Mouse (Mus musculus): ENCODE data around the gene Gm6657. TPM values are rescaled to one million over a fixed set of nuclear protein-coding genes. Genes with fewer than 3 reads are reported as not detected.

Gm6657 gene
- not detected for polyA plus RNA-seq (2014; fragmentation: Illumina TruSeq; extraction: RNeasy Lipid Tissue Mini Kit (QIAGEN cat#74804))

GRCm38 (mm10) chr12:78193942-78194341 lies at the start of gene Gm6657:
Gene Gm6657 (plus strand): TSS chr12:78194242.

GRCm38 (mm10) chr12:78225707-78226518 lies 31.9 kb downstream of the Gm6657 start, which contains the start of gene Gphn:
Gene Gphn (plus strand): TSS chr12:78226379.

Other genes with a start within 250 kb of the Gm6657 start
- 27.3 TPM for gene Gphn, start 32.1 kb downstream of the Gm6657 start, polyA plus RNA-seq (2014; fragmentation: Illumina TruSeq; extraction: RNeasy Lipid Tissue Mini Kit (QIAGEN cat#74804))